Mouse (Mus musculus): Measurements from ENCODE around the gene Galnt18. TPM values are rescaled to one million over a fixed set of nuclear protein-coding genes. Genes with fewer than 3 reads are reported as not detected.
A peak's percentile ranks its signal among the peaks of the same experiment; 100 is the strongest.

Gene Galnt18
- polyA plus RNA-seq, 1 experiment from 2014 or later: 112 TPM

GRCm38 (mm10) chr7:111792154-111792553, 12.4 kb upstream of the Galnt18 start:
- Histone ChIP-seq H3K4me3 (ENCODE audit: low read depth, low read length) (no peak overlapping the region), H3K36me3 (ENCODE audit: insufficient read depth, low read length) (no peaks in the 10 kb centered on the region), H3K9me3 (ENCODE audit: low read length) (no peaks in the 10 kb centered on the region), H3K4me1 (ENCODE audit: insufficient read depth, low read depth, low read length) (no peaks in the 10 kb centered on the region; the same call in 1 of the 2 replicates), H3K9ac (replicated peaks; ENCODE audit: low read depth) (no peak overlapping the region), H3K4me2 (replicated peaks; ENCODE audit: low read depth, low read length) (no peak overlapping the region), H3K27me3 (replicated peaks; ENCODE audit: insufficient read depth, low read length) (no peaks in the 10 kb centered on the region), H3K27ac (ENCODE audit: low read length) (no peak overlapping the region)
- WGBS: 97% methylated on average over 3 of the region's 3 CpGs
- TF ChIP-seq EP300 (IDR thresholded peaks at IDR 0.05) (no peak), CTCF (IDR thresholded peaks at IDR 0.05) (no peak)
- DNase-seq (ENCODE audit: low spot score) (no peak), ATAC-seq (no peak)

- ATAC-seq (peak; percentile 13; the same call in 1 of the 2 replicates), DNase-seq (ENCODE audit: low spot score) (no peak)
- no peak overlapping the region for H3K4me3 ChIP-seq (ENCODE audit: low read depth, low read length)
- no peaks in the 10 kb centered on the region; the same call in 1 of the 2 replicates for H3K4me1 ChIP-seq (ENCODE audit: insufficient read depth, low read depth, low read length)
- H3K9ac ChIP-seq (replicated peaks; ENCODE audit: low read depth): no peak overlapping the region
- H3K36me3 ChIP-seq (ENCODE audit: insufficient read depth, low read length): no peaks in the 10 kb centered on the region
- H3K27me3 ChIP-seq (replicated peaks; ENCODE audit: insufficient read depth, low read length): no peaks in the 10 kb centered on the region
- H3K4me2 ChIP-seq (replicated peaks; ENCODE audit: low read depth, low read length): no peak overlapping the region
- H3K9me3 ChIP-seq (ENCODE audit: low read length): no peaks in the 10 kb centered on the region
- H3K27ac ChIP-seq (ENCODE audit: low read length): no peak overlapping the region
- 37% methylated on average over 6 of the region's 6 CpGs for WGBS
- TF ChIP-seq CTCF (IDR thresholded peaks at IDR 0.05) (no peak), EP300 (IDR thresholded peaks at IDR 0.05) (peak; percentile 60)
These were observed 11.6 kb upstream of the Galnt18 start for GRCm38 (mm10) chr7:111791347-111791746.

- no peak overlapping the region for H3K4me3 ChIP-seq (ENCODE audit: low read depth, low read length)
- TF ChIP-seq CTCF (IDR thresholded peaks at IDR 0.05): no peak
- no peak for TF ChIP-seq EP300 (IDR thresholded peaks at IDR 0.05)
- 24% methylated on average over 2 of the region's 2 CpGs for WGBS
- no peak overlapping the region for H3K27ac ChIP-seq (ENCODE audit: low read length)
- peak; percentile 61 for ATAC-seq
- H3K4me2 ChIP-seq (replicated peaks; ENCODE audit: low read depth, low read length): no peak overlapping the region
- no peaks in the 10 kb centered on the region for H3K36me3 ChIP-seq (ENCODE audit: insufficient read depth, low read length)
- no peaks in the 10 kb centered on the region for H3K9me3 ChIP-seq (ENCODE audit: low read length)
- no peaks in the 10 kb centered on the region; the same call in 1 of the 2 replicates for H3K4me1 ChIP-seq (ENCODE audit: insufficient read depth, low read depth, low read length)
- H3K27me3 ChIP-seq (replicated peaks; ENCODE audit: insufficient read depth, low read length): no peaks in the 10 kb centered on the region
- H3K9ac ChIP-seq (replicated peaks; ENCODE audit: low read depth): no peak overlapping the region
- peak; percentile 61 for DNase-seq (ENCODE audit: low spot score)
These were observed 8.1 kb upstream of the Galnt18 start for GRCm38 (mm10) chr7:111787921-111788320.

GRCm38 (mm10) chr7:111785478-111785877, 5.7 kb upstream of the Galnt18 start:
- no peak for DNase-seq (ENCODE audit: low spot score)
- TF ChIP-seq CTCF (IDR thresholded peaks at IDR 0.05) (no peak), EP300 (IDR thresholded peaks at IDR 0.05) (no peak)
- Histone ChIP-seq H3K9ac (replicated peaks; ENCODE audit: low read depth) (no peak overlapping the region), H3K27ac (ENCODE audit: low read length) (no peak overlapping the region), H3K4me2 (replicated peaks; ENCODE audit: low read depth, low read length) (no peak overlapping the region), H3K36me3 (ENCODE audit: insufficient read depth, low read length) (no peaks in the 10 kb centered on the region), H3K4me3 (ENCODE audit: low read depth, low read length) (no peak overlapping the region), H3K4me1 (ENCODE audit: insufficient read depth, low read depth, low read length) (peaks cover 4% of the 10 kb centered on the region; the same call in 1 of the 2 replicates), H3K9me3 (ENCODE audit: low read length) (no peaks in the 10 kb centered on the region), H3K27me3 (replicated peaks; ENCODE audit: insufficient read depth, low read length) (no peaks in the 10 kb centered on the region)
- 86% methylated on average over 8 of the region's 8 CpGs for WGBS
- no peak for ATAC-seq

- no peak overlapping the region for H3K27ac ChIP-seq (ENCODE audit: low read length)
- H3K4me2 ChIP-seq (replicated peaks; ENCODE audit: low read depth, low read length): no peak overlapping the region
- peaks cover 7% of the 10 kb centered on the region; the same call in 1 of the 2 replicates for H3K4me1 ChIP-seq (ENCODE audit: insufficient read depth, low read depth, low read length)
- whole genome bisulfite sequencing: 46% methylated on average over 5 of the region's 5 CpGs
- ATAC-seq (no peak), DNase-seq (ENCODE audit: low spot score) (peak; percentile 68)
- H3K4me3 ChIP-seq (ENCODE audit: low read depth, low read length): no peak overlapping the region
- no peaks in the 10 kb centered on the region for H3K9me3 ChIP-seq (ENCODE audit: low read length)
- H3K27me3 ChIP-seq (replicated peaks; ENCODE audit: insufficient read depth, low read length): no peaks in the 10 kb centered on the region
- H3K9ac ChIP-seq (replicated peaks; ENCODE audit: low read depth): no peak overlapping the region
- no peaks in the 10 kb centered on the region for H3K36me3 ChIP-seq (ENCODE audit: insufficient read depth, low read length)
- TF ChIP-seq CTCF (IDR thresholded peaks at IDR 0.05) (peak; percentile 99), EP300 (IDR thresholded peaks at IDR 0.05) (no peak)
These were observed 2.3 kb upstream of the Galnt18 start for GRCm38 (mm10) chr7:111782126-111782525.

GRCm38 (mm10) chr7:111781316-111781715, 1.5 kb upstream of the Galnt18 start:
- no peak overlapping the region for H3K9ac ChIP-seq (replicated peaks; ENCODE audit: low read depth)
- no peak overlapping the region for H3K4me3 ChIP-seq (ENCODE audit: low read depth, low read length)
- no peaks in the 10 kb centered on the region for H3K9me3 ChIP-seq (ENCODE audit: low read length)
- 40% methylated on average over 6 of the region's 6 CpGs for WGBS
- no peak overlapping the region for H3K4me2 ChIP-seq (replicated peaks; ENCODE audit: low read depth, low read length)
- peak; percentile 71 for TF ChIP-seq EP300 (IDR thresholded peaks at IDR 0.05)
- TF ChIP-seq CTCF (IDR thresholded peaks at IDR 0.05): no peak
- DNase-seq (ENCODE audit: low spot score) (peak; percentile 65), ATAC-seq (no peak)
- H3K27me3 ChIP-seq (replicated peaks; ENCODE audit: insufficient read depth, low read length): no peaks in the 10 kb centered on the region
- H3K27ac ChIP-seq (ENCODE audit: low read length): peak overlapping the region; percentile 33; the same call in 1 of the 2 replicates
- no peaks in the 10 kb centered on the region for H3K36me3 ChIP-seq (ENCODE audit: insufficient read depth, low read length)
- peaks cover 7% of the 10 kb centered on the region; the same call in 1 of the 2 replicates for H3K4me1 ChIP-seq (ENCODE audit: insufficient read depth, low read depth, low read length)
